Mouse (Mus musculus): ENCODE results near the gene Drd4.

Drd4 gene

DNA sequence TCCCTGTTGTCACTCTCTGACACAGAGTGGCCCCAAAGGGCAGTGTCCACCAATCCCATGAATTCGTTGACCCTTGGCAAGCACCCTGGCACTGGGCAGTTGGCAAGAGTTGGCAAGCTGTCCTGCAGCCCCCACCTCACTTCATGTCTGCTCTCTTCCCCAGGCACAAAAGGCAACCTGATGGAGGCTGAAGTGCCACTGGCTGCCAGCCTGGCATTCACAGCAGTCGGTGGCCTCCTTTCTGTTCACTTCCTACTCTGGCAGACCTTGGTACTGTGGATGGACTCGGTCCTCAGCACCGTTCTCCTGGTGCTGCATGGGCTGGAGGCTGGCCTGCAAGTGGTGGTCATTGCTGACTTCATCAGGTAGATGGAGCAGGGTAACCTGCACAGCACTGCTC lies 43.9 kb downstream of the Drd4 start:
- DNase-seq = no peak

DNA sequence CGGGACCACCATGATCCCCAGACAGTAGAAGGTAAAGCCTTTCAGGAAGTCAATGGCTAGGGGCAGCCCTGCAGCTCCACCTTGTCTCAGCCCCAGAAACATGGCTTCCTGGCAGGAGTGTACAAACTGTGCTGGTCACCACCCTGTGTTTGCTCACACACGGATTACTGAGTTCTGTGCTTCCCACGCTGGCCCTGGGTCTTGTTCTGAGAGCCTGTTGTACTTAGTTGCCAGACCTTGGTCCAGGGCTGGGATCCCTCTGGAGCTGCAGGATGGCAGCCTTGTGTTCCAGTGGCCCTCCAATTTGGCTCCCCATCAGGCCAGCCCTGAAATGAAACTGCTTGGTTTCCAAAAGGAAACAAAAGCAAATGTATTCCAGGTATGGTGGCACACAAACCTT lies 44.5 kb downstream of the Drd4 start:
- DNase-seq = no peak

DNA sequence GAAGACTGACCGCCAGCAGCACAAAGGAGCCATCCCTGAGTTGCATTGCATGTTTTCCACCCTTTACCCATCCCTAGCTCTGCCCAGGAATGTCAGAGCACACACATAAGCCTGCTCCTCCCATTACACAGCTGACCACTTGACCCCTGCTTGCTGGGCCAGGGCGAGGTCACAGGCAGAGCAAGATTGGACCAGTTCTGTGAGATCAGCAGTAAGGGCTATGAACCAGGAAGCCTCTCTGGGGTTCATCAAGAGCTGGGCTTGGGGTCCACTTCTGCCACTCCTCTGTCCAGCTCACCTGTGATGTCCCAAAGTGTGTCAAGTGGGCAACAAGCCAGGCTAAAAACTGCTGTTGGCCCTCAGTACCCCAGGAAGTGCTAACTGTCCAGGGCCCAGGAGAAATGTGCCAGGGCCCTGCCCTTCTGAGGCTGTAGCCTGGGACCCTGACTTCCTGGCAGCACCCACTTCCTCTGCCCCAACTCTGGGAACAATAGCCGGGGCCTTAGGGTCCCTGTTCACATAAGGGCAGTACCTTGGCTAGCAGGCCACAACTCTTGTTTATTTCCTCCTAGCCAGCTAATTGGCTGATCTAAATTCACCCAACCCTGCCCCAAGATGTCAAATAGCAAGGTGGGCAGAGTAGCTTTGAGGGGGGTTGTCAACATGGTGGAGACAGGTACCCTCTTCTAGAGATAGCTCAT lies 46.1 kb downstream of the Drd4 start:
- DNase-seq = peak; percentile 58

DNA sequence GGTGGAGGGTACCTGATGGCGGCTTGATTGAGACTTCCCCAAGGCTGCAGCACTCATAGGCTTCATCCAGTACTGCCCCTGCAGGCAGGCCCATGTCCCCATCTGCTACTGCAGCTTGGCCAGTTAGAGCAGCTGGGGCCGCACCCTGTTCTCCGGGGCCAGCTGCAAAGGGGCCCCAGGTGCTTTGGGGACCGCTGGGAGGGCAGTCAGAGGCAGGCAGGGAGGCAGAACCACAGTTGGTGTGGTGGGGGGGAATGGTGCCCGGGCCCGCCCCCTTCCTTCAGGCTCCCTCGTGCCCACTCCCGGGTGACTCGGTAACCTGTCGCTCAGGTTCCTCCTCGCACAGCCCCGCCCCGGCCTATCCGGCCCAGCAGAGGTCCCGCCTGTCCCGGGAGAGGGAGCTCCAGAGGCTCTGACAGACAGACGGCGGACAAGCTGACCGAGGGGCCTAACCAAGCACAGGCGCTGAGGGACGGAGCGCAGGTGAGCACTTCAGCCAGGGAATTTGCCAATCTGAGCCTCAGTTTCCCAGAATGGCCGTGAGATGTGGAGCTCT lies 46.8 kb downstream of the Drd4 start, which contains the start of gene Eps8l2:
TSS of gene Eps8l2 (plus strand) at position 305 of the 556 bp plus-strand sequence.
- peak; percentile 89 for DNase-seq

DNA sequence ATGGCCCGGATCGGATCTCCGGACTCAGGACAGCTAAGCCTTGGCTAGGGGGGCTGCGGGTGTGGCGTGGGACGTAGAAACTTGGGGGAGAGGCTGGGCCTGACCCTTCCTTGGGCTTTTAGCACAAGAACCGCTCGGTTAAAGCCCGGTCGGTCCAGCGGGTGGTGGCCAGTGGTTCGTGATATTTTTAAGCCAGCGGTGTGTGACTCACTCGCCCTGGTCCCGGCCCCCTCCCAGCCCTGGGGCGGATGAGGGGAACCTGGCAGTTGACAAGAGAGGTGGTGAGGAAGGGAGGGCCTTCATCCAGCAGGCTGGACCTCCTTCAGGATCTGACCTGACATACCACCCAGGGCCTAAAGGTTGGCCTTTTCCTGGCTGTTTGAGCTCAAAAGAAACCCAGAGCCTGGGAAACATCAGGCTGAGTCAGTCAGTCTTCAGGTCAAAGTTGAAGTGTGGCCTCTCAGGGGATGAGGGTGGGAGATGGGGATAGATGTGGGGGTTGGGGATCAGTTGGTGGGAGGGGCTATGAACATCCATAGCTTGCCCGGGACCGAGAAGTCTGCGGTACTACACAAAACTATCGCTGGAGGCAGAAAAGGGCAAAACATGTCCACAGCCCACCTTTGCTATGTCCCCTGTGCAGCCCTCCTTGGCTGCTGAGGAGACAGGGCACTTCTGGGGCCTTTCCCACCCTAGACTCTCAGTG lies 47.6 kb downstream of the Drd4 start:
- DNase-seq = peak; percentile 49

DNA sequence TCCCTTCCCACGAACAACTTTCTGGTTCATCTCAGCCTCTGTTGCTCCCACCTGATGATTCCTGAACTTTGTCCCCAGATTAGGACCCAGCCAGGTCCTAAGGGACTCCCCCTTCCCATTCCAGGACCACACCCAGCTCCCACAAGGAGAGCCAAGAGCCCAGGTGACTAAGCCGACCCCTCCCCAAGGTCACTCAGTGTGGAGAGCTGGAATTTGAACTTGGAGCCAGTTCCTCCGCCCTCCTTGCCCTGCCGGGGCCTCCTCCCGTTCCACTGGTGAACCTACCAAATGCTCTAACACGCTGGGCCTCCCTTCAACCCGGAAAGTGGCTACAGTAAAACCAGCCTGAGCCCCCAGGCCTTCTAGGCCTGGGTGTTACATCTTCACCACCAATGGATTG lies 48.2 kb downstream of the Drd4 start:
- DNase-seq = peak; percentile 82

DNA sequence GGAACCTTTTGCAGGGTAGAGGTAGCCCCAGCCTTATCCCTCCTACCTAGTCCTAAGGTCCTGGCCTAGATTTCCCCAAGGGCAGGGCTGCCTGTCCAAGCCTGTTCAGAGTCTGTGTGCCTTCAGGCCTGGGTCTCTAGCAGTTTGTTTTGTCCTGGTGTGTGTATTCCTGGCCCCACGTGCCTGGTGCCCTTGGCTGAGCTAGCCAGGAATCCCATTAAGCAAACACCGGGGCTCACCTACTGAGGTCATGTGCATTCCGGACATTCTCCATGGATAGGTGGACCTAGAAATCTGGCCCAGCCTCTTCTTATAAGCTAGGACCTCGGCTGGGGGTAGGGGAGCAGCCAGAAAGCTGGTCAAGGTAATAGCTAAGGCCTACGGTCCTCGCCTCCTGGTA lies 48.7 kb downstream of the Drd4 start:
- DNase-seq = peak; percentile 91

DNA sequence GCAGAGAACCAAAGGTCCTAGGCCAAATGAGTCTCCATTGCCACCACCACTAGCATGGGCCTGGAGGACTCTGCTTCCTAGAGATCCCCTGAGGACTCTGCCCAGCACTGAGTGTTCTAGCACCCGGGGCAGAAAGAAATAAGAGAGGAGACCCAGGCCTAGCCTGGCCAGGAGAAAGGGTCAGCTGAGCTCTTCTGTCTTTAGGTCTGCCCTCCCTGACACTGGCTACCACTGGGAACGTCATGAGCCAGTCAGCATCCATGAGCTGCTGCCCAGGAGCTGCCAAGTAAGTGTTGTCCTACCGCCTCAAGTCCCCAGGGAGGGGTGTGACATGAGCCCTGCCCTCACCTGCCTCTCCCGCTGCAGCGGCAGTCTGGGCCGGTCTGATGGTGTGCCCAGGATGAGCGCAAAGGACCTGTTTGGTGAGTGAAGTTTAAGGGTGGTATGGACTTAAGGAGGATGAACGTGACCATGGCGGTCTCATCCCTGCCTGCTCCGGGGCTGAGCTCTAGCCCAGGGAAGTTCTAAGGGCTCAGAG lies 50.0 kb downstream of the Drd4 start:
- no peak for DNase-seq

DNA sequence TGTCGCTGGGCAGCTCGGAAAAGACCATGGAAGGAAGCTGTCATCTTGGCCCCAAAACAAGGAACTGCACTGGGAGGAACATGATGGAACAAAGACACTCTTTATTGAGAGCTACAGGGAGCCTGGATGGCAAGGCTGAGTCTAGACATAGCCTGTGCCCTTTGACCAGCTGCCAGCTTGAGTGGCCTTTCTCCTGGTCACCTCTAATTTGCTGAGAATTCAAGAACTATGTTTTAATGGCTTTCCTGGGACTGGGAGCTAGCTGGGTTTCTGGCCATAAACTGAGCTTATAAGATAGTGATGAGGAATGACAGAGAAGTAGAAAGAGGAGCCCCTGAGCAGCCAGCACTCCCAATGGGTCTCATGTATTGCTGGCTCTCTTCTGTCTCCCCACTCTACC lies 51.4 kb downstream of the Drd4 start:
- DNase-seq = peak; percentile 54

DNA sequence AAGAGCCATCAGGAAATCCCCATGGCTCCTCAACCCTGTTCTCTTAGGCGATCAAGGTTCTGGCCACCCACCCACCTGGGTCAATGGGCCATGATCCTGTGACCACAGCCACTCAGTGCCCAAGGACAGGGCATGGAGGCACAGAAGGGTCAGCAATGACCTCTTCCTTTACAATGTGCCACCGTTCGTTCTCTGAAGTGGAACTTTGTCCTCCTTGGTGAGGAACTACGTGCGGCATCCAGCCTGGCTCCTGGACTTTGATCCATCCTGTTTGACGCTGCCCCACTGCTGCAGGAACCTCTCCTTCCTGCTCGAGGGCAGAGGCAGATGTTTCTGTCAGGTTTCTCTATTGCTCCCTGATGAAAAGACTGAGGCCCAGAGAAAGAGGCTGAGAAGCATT lies 51.9 kb downstream of the Drd4 start:
- peak; percentile 86 for DNase-seq

DNA sequence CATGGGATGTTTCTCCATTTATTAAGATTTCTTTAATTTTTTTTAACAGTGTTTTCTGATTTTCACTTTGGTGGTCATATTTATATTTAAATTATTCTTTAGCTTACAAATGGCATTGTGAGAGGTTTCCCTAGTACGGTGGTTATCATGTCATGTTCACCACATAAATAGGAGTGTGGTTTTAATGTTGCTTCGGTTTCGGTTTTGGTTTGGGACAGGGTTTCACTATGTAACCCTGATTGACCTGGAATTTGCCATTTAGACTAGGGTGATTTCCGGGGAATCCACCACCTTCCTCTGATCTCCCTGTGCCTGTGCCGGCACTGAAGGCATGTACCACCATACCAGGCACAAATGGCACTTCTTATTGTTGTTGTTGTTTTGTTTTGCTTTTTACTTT lies 53.0 kb downstream of the Drd4 start:
- no peak for DNase-seq
